Mouse (Mus musculus) embryonic facial prominence, embryonic 13.5 days (tissue): ENCODE measurements around the gene Coq2. TPM values are rescaled to one million over a fixed set of nuclear protein-coding genes. Genes with fewer than 3 reads are reported as not detected.

Source experiments
- ATAC-seq: fragments of 200-750 bp; cut with Nextera tagmentation; 2 replicates; pipeline ENCODE4 v1.8.0; 2017; ENCODE audit warnings: low read depth; ENCODE audit not compliant: insufficient number of reproducible peaks, insufficient read depth, low FRiP score, low TSS enrichment
- H3K27ac ChIP-seq: fragments of 300-500 bp; sonication (generic); 2 replicates; pipeline ENCODE4 v1.5.1; 2015; ENCODE audit warnings: moderate library complexity, mild to moderate bottlenecking, inconsistent platforms
- H3K27me3 ChIP-seq: fragments of 300-500 bp; sonication (generic); 2 replicates; pipeline ENCODE4 v1.6.1; 2015; ENCODE audit warnings: mild to moderate bottlenecking, inconsistent platforms
- H3K36me3 ChIP-seq: fragments of 300-500 bp; sonication (generic); 2 replicates; pipeline ENCODE4 v1.6.1; 2015; ENCODE audit warnings: mild to moderate bottlenecking, inconsistent platforms
- H3K4me1 ChIP-seq: fragments of 300-500 bp; sonication (generic); 2 replicates; pipeline ENCODE4 v1.6.1; 2015; ENCODE audit warnings: inconsistent platforms
- H3K4me2 ChIP-seq: fragments of 300-500 bp; sonication (generic); 2 replicates; pipeline ENCODE4 v1.6.1; 2015; ENCODE audit warnings: moderate library complexity, mild to moderate bottlenecking, inconsistent platforms
- H3K4me3 ChIP-seq: fragments of 300-500 bp; sonication (generic); 2 replicates; pipeline ENCODE4 v1.5.1; 2015; ENCODE audit warnings: mild to moderate bottlenecking, inconsistent platforms
- H3K9ac ChIP-seq: fragments of 300-500 bp; sonication (generic); 2 replicates; pipeline ENCODE4 v1.6.1; 2015; ENCODE audit warnings: mild to moderate bottlenecking, inconsistent platforms
- H3K9me3 ChIP-seq: fragments of 300-500 bp; sonication (generic); 2 replicates; pipeline ENCODE4 v1.6.1; 2016; ENCODE audit warnings: inconsistent platforms
- WGBS: fragments of 180-500 bp; shearing (Covaris S2); methylation state at CpG from one replicate; pipeline ENCODE4 v1.1.7; 2015; ENCODE audit warnings: mixed read lengths; 5-methylcytosine and 5-hydroxymethylcytosine counted together
- polyA plus RNA-seq: library from polyadenylated mRNA; unstranded; fragments of >200 nt; fragmentation: Nextera tagmentation; extraction: Ambion mirVana; gene quantifications from 2 replicates; pipeline ENCODE4 v1.2.1, GENCODE M21; 2015

Gene Coq2
- polyA plus RNA-seq, 1 experiment from 2014 or later, result 57.2 TPM

- H3K4me1 ChIP-seq, result no peaks in the 10 kb centered on the region; the same call in 1 of the 2 replicates
- no peak overlapping the region for H3K9ac ChIP-seq
- H3K27me3 ChIP-seq, result no peaks in the 10 kb centered on the region
- no peak overlapping the region for H3K4me3 ChIP-seq
- H3K9me3 ChIP-seq, result no peaks in the 10 kb centered on the region
- no peak for ATAC-seq
- 88% methylated on average over 15 of the region's 15 CpGs for WGBS
- no peak overlapping the region for H3K4me2 ChIP-seq
- no peak overlapping the region for H3K27ac ChIP-seq
- H3K36me3 ChIP-seq, result no peaks in the 10 kb centered on the region
Observed at GRCm38 (mm10) chr5:100619586-100620275, 55.2 kb downstream of the Coq2 start.

DNA sequence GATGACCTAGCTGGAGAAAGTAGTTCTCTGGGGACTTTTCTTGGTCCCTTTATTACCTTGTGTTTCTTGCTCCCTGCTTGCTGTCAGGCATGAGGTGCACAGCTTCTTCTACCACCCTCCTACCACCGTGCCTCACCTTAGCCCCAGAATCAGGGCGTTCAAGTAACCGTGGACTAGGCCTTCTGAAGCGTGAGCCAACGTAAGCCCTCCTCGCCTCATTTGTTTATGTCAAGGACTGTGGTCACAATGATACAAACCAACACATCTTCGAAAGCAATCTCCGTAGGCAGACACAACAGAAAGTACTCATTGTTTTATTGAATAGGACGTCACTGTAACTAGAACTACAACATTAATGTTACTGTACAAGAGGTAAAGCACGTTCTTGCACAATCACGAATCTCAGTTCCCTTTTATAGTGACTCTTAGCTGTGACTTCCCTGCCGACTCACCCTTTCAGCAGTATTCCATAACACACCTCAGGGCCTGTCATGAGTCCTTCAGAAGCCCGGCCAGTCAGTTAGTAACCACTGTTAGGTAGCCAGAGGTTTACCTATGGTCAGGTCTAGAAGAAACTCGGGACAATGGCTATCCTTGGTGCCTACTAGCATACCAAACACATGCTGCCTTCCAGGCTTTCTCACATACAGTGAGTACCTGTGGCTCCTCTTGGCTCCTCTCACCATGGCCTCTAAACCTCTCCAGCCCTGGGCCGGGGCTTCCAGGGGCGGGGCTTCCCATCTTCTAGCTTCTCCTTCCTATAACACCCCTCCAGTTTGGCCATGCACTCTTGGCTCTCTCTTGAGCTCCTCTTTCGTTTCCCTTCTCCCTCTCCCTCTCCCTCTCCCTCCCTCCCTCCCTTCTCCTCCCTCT, 60.8 kb downstream of the Coq2 start:
- no peaks in the 10 kb centered on the region for H3K36me3 ChIP-seq
- H3K4me2 ChIP-seq, result no peak overlapping the region
- no peaks in the 10 kb centered on the region for H3K27me3 ChIP-seq
- no peak overlapping the region for H3K9ac ChIP-seq
- H3K4me3 ChIP-seq, result no peak overlapping the region
- WGBS, result 87% methylated on average over 17 of the region's 17 CpGs
- H3K27ac ChIP-seq, result no peak overlapping the region
- no peaks in the 10 kb centered on the region for H3K9me3 ChIP-seq
- H3K4me1 ChIP-seq, result no peaks in the 10 kb centered on the region
- no peak for ATAC-seq

DNA sequence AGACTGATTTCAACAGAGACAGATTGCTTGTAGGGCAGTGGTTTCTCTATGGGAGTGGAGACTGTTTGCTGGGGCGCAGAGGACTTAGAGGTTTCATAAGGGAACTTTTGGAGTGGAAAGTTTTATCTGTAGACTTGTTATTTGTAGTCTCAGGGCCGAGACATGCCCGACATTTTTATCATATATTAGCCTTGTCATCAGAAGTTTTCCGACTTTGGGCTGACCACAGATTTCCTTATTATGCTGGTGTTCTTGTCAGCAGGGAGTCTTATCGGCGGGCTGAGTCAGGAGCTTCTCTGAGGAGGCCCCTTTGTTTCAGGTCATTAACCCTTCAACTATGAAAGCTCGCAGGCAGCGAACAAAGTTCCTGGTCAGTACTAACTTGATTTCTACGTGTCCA, 67.1 kb downstream of the Coq2 start:
- Histone ChIP-seq H3K9me3 (no peaks in the 10 kb centered on the region), H3K27ac (no peak overlapping the region), H3K4me2 (no peak overlapping the region), H3K36me3 (no peaks in the 10 kb centered on the region), H3K27me3 (no peaks in the 10 kb centered on the region), H3K4me1 (peaks cover 3% of the 10 kb centered on the region; the same call in 1 of the 2 replicates), H3K4me3 (no peak overlapping the region), H3K9ac (no peak overlapping the region)
- WGBS, result 92% methylated on average over 9 of the region's 9 CpGs
- ATAC-seq, result no peak

DNA sequence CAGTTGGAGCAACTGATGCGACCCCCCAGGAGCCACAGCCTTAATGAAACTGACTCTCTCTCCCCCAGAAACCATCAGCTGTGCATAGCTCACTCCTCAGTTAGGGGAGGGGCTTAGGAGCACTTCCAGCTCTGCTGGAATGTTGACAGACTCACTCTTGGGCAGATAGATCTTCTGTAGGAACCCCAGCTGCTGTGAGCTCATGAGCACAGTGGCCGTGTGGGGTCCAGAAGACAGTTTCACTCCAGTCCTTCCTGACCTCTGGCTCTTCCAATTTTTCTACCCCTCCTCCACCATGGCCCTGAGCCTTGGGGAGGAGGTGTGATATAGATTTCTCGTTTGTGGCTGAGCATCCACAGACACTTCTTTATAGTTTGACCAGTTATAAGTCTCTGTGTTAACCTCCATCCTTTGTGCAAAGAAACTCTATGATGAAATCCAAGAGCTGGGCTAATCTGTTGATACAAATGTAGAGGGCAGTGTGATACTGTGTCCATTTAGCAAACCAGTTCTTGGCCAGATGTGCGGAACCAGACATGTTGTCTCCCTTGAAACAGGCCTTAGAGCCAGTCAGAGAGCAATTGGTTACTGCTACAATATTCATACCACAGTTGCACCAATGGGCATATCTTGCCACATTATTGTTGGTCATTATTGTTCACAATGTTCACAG, 67.7 kb downstream of the Coq2 start:
- no peaks in the 10 kb centered on the region for H3K36me3 ChIP-seq
- no peak overlapping the region for H3K4me2 ChIP-seq
- H3K9ac ChIP-seq, result no peak overlapping the region
- H3K27ac ChIP-seq, result no peak overlapping the region
- no peaks in the 10 kb centered on the region for H3K9me3 ChIP-seq
- H3K27me3 ChIP-seq, result no peaks in the 10 kb centered on the region
- no peak overlapping the region for H3K4me3 ChIP-seq
- no peak for ATAC-seq
- 68% methylated on average over 4 of the region's 4 CpGs for WGBS
- peaks cover 3% of the 10 kb centered on the region; the same call in 1 of the 2 replicates for H3K4me1 ChIP-seq

DNA sequence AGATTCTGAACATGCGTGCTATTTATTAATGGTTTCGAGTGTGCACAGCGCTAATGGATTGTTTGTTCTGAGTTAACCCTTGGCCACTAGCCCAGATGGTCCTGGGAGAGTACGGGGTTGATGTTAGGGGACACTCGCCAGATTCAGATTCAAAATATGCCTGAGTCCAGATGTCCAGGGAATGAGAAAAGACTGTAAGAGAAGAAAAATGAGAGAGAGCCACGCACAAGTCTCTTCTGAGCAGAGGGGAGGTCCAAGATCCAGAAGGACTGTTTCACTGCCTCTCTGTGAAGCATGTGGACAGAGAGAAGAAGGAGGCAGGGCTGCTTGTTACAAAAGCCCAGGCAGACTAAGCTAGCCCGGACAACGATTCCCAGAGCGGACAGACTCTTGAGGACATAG, 69.1 kb downstream of the Coq2 start:
- no peaks in the 10 kb centered on the region for H3K9me3 ChIP-seq
- peaks cover 3% of the 10 kb centered on the region; the same call in 1 of the 2 replicates for H3K4me1 ChIP-seq
- no peak overlapping the region for H3K27ac ChIP-seq
- no peak overlapping the region for H3K4me3 ChIP-seq
- no peak for ATAC-seq
- H3K27me3 ChIP-seq, result no peaks in the 10 kb centered on the region
- H3K36me3 ChIP-seq, result no peaks in the 10 kb centered on the region
- no peak overlapping the region for H3K4me2 ChIP-seq
- 50% methylated on average over 9 of the region's 9 CpGs for WGBS
- no peak overlapping the region for H3K9ac ChIP-seq

Other genes starting within 250 kb of the Coq2 start
- 11.0 and 11.5 TPM in 2 replicates for gene Lin54, start 174.5 kb downstream of the Coq2 start, polyA plus RNA-seq
- 210 TPM in 2 replicates for gene Cops4, start 156.8 kb downstream of the Coq2 start, polyA plus RNA-seq
- 3.2 and 6.6 TPM in 2 replicates for gene Plac8, start 102.9 kb downstream of the Coq2 start, polyA plus RNA-seq
- 4.5 and 4.7 TPM in 2 replicates for gene Hpse, start 44.6 kb upstream of the Coq2 start, polyA plus RNA-seq
- 20.3 and 22.0 TPM in 2 replicates for gene Helq, start 123.5 kb upstream of the Coq2 start, polyA plus RNA-seq
- 173 and 181 TPM in 2 replicates for gene Mrps18c, start 123.5 kb upstream of the Coq2 start, polyA plus RNA-seq
- 36.8 and 43.1 TPM in 2 replicates for gene Abraxas1, start 145.8 kb upstream of the Coq2 start, polyA plus RNA-seq
- 0.72 and 1.1 TPM in 2 replicates for gene Gpat3, start 170.6 kb upstream of the Coq2 start, polyA plus RNA-seq